Mouse (Mus musculus) brain, embryonic 14.5 days (tissue): ENCODE results near the gene Trim30c.
"Not testable (repeated sequence)": the region's sequence is repeated elsewhere in the genome, so short reads cannot be mapped to it uniquely, and the experiment has no call there.

Source experiments
- CTCF ChIP-seq: fragments of 200-500 bp; IDR thresholded peaks from 2 replicates; pipeline ENCODE4 v1.5.1; 2012; ENCODE audit warnings: inconsistent platforms, mild to moderate bottlenecking, moderate library complexity, borderline replicate concordance; ENCODE audit not compliant: insufficient read depth, insufficient read length; ENCODE audit errors: extremely low read depth
- POLR2A ChIP-seq: fragments of 200-500 bp; IDR thresholded peaks from 2 replicates; pipeline ENCODE4 v1.6.1; 2012; ENCODE audit warnings: mild to moderate bottlenecking, inconsistent platforms, borderline replicate concordance; ENCODE audit not compliant: poor library complexity, insufficient read depth, insufficient read length, severe bottlenecking; ENCODE audit errors: extremely low read depth

DNA sequence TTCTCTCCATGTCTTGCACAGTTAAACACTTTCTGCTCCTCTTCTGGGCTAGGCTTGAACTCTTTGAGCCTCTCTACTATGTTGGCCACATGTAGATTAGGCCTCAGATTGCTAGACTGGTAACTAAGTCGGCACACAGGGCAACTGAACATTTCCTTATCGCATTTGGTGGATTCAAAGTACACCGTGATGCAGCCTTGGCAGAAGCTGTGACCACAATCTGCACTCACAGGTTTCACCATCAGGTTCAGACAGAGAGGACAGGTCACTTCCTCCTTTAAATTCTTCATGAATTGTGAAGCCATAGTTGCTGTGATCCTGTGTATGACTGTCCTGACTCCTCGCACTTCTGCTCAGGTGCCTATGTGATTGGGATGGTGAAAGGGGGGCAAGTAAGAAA, 52.6 kb downstream of the Trim30c start:
- TF ChIP-seq CTCF, POLR2A: not testable (repeated sequence)
